Mouse (Mus musculus) kidney, embryonic 15.5 days (tissue): ENCODE results near the gene Tnk2. TPM values are rescaled to one million over a fixed set of nuclear protein-coding genes. Genes with fewer than 3 reads are reported as not detected.

Experiments
- ATAC-seq: fragments of 200-750 bp; cut with Nextera tagmentation; replicated peaks from 2 replicates; pipeline ENCODE4 v1.8.0; 2017; ENCODE audit warnings: moderate TSS enrichment; ENCODE audit not compliant: low FRiP score
- H3K27ac ChIP-seq: fragments of 300-500 bp; sonication (generic); 2 replicates; pipeline ENCODE4 v1.5.1; 2015; ENCODE audit warnings: mild to moderate bottlenecking, inconsistent platforms
- H3K27me3 ChIP-seq: fragments of 300-500 bp; sonication (generic); 2 replicates; pipeline ENCODE4 v1.6.1; 2015; ENCODE audit warnings: inconsistent platforms
- H3K36me3 ChIP-seq: fragments of 300-500 bp; sonication (generic); 2 replicates; pipeline ENCODE4 v1.6.1; 2015; ENCODE audit warnings: inconsistent platforms
- H3K4me1 ChIP-seq: fragments of 300-500 bp; sonication (generic); 2 replicates; pipeline ENCODE4 v1.6.1; 2015; ENCODE audit warnings: inconsistent platforms
- H3K4me2 ChIP-seq: fragments of 300-500 bp; sonication (generic); 2 replicates; pipeline ENCODE4 v1.6.1; 2015; ENCODE audit warnings: moderate library complexity, mild to moderate bottlenecking, inconsistent platforms
- H3K4me3 ChIP-seq: fragments of 300-500 bp; sonication (generic); replicated peaks from 2 replicates; pipeline ENCODE4 v1.5.1; 2015; ENCODE audit warnings: mild to moderate bottlenecking, inconsistent platforms
- H3K9ac ChIP-seq: fragments of 300-500 bp; sonication (generic); 2 replicates; pipeline ENCODE4 v1.6.1; 2015; ENCODE audit warnings: mild to moderate bottlenecking, inconsistent platforms
- H3K9me3 ChIP-seq: fragments of 300-500 bp; sonication (generic); replicated peaks from 2 replicates; pipeline ENCODE4 v1.6.1; 2016; ENCODE audit warnings: inconsistent platforms
- WGBS: fragments of 180-500 bp; shearing (Covaris S2); methylation state at CpG from one replicate; pipeline ENCODE4 v1.1.7; 2015; ENCODE audit warnings: mixed read lengths; 5-methylcytosine and 5-hydroxymethylcytosine counted together
- polyA plus RNA-seq: library from polyadenylated mRNA; unstranded; fragments of >200 nt; fragmentation: Nextera tagmentation; extraction: Ambion mirVana; gene quantifications from 2 replicates; pipeline ENCODE4 v1.2.1, GENCODE M21; 2015

The Tnk2 gene
- polyA plus RNA-seq, 1 experiment from 2014 or later: 12.4 TPM

- no peak overlapping the region for H3K4me2 ChIP-seq
- peaks cover 74% of the 10 kb centered on the region for H3K36me3 ChIP-seq
- WGBS: 81% methylated on average over 7 of the region's 7 CpGs
Measured at GRCm38 (mm10) chr16:32672250-32672649, 28.6 kb downstream of the Tnk2 start.

GRCm38 (mm10) chr16:32672861-32673560, 29.3 kb downstream of the Tnk2 start:
- no peaks in the 10 kb centered on the region for H3K27me3 ChIP-seq
- no peak overlapping the region for H3K4me3 ChIP-seq
- no peak overlapping the region for H3K9ac ChIP-seq
- H3K9me3 ChIP-seq: no peaks in the 10 kb centered on the region
- WGBS: 59% methylated on average over 13 of the region's 13 CpGs
- no peak overlapping the region for H3K4me2 ChIP-seq
- H3K4me1 ChIP-seq: peaks cover 10% of the 10 kb centered on the region
- peaks cover 81% of the 10 kb centered on the region for H3K36me3 ChIP-seq
- H3K27ac ChIP-seq: no peak overlapping the region
- 0 out of 2 replicates have a peak, but pooled peaks have one; percentile 9 for ATAC-seq

More at GRCm38 (mm10) chr16:32672250-32672649, 28.6 kb downstream of the Tnk2 start:
- Histone ChIP-seq H3K9me3 (no peaks in the 10 kb centered on the region), H3K27me3 (no peaks in the 10 kb centered on the region), H3K9ac (no peak overlapping the region), H3K27ac (no peak overlapping the region), H3K4me1 (peaks cover 15% of the 10 kb centered on the region), H3K4me3 (no peak overlapping the region)
- ATAC-seq: no peak

- Histone ChIP-seq H3K9me3 (no peaks in the 10 kb centered on the region), H3K36me3 (peaks cover 93% of the 10 kb centered on the region), H3K4me1 (peaks cover 10% of the 10 kb centered on the region), H3K27ac (no peak overlapping the region), H3K9ac (no peak overlapping the region), H3K27me3 (no peaks in the 10 kb centered on the region), H3K4me2 (no peak overlapping the region), H3K4me3 (no peak overlapping the region)
- WGBS: 89% methylated on average over 17 of the region's 17 CpGs
- ATAC-seq: no peak
Measured at GRCm38 (mm10) chr16:32674121-32674740, 30.6 kb downstream of the Tnk2 start.

- H3K9ac ChIP-seq: no peak overlapping the region
- H3K27me3 ChIP-seq: no peaks in the 10 kb centered on the region
- no peak overlapping the region for H3K27ac ChIP-seq
- ATAC-seq: no peak
- whole genome bisulfite sequencing: 83% methylated on average over 10 of the region's 10 CpGs
- H3K4me3 ChIP-seq: no peak overlapping the region
- H3K4me2 ChIP-seq: no peak overlapping the region
- peaks cover 10% of the 10 kb centered on the region for H3K4me1 ChIP-seq
- H3K9me3 ChIP-seq: no peaks in the 10 kb centered on the region
- H3K36me3 ChIP-seq: peaks cover 91% of the 10 kb centered on the region
Measured at GRCm38 (mm10) chr16:32677040-32677700, 33.5 kb downstream of the Tnk2 start.

- Histone ChIP-seq H3K9ac (no peak overlapping the region), H3K27ac (no peak overlapping the region), H3K36me3 (peaks cover 86% of the 10 kb centered on the region), H3K4me3 (no peak overlapping the region), H3K27me3 (no peaks in the 10 kb centered on the region), H3K4me1 (peaks cover 7% of the 10 kb centered on the region), H3K9me3 (no peaks in the 10 kb centered on the region), H3K4me2 (no peak overlapping the region)
- 82% methylated on average over 14 of the region's 14 CpGs for whole genome bisulfite sequencing
- no peak for ATAC-seq
Measured at GRCm38 (mm10) chr16:32677903-32678302, 34.2 kb downstream of the Tnk2 start.

- no peak overlapping the region for H3K4me2 ChIP-seq
- no peak for ATAC-seq
- 86% methylated on average over 14 of the region's 14 CpGs for WGBS
- no peak overlapping the region for H3K9ac ChIP-seq
- no peaks in the 10 kb centered on the region for H3K9me3 ChIP-seq
- no peaks in the 10 kb centered on the region for H3K27me3 ChIP-seq
- H3K36me3 ChIP-seq: peaks cover 82% of the 10 kb centered on the region
- 0 out of 2 replicates have a peak, but pooled peaks cover 7% of the 10 kb centered on the region for H3K4me1 ChIP-seq
- H3K27ac ChIP-seq: no peak overlapping the region
- no peak overlapping the region for H3K4me3 ChIP-seq
Measured at GRCm38 (mm10) chr16:32678812-32679211, 35.1 kb downstream of the Tnk2 start.

GRCm38 (mm10) chr16:32679976-32680375, 36.3 kb downstream of the Tnk2 start:
- Histone ChIP-seq H3K27me3 (no peaks in the 10 kb centered on the region), H3K4me2 (no peak overlapping the region), H3K9me3 (no peaks in the 10 kb centered on the region), H3K4me3 (no peak overlapping the region), H3K9ac (no peak overlapping the region), H3K36me3 (peaks cover 73% of the 10 kb centered on the region), H3K27ac (no peak overlapping the region), H3K4me1 (0 out of 2 replicates have a peak, but pooled peaks cover 7% of the 10 kb centered on the region)
- WGBS: 93% methylated on average over 16 of the region's 16 CpGs
- ATAC-seq: no peak

GRCm38 (mm10) chr16:32680806-32681205, 37.1 kb downstream of the Tnk2 start:
- H3K36me3 ChIP-seq: peaks cover 65% of the 10 kb centered on the region
- WGBS: 87% methylated on average over 6 of the region's 6 CpGs

GRCm38 (mm10) chr16:32682194-32682593, 38.5 kb downstream of the Tnk2 start:
- Histone ChIP-seq H3K4me2 (no peak overlapping the region), H3K4me3 (no peak overlapping the region), H3K36me3 (peaks cover 51% of the 10 kb centered on the region), H3K27ac (no peak overlapping the region), H3K9me3 (no peaks in the 10 kb centered on the region), H3K27me3 (no peaks in the 10 kb centered on the region), H3K4me1 (peaks cover 13% of the 10 kb centered on the region; the same call in 1 of the 2 replicates), H3K9ac (no peak overlapping the region)
- WGBS: 27% methylated on average over 5 of the region's 5 CpGs
- no peak for ATAC-seq

More at GRCm38 (mm10) chr16:32680806-32681205, 37.1 kb downstream of the Tnk2 start:
- no peak overlapping the region for H3K4me2 ChIP-seq
- no peak overlapping the region for H3K27ac ChIP-seq
- H3K4me1 ChIP-seq: peaks cover 10% of the 10 kb centered on the region; the same call in 1 of the 2 replicates
- H3K27me3 ChIP-seq: no peaks in the 10 kb centered on the region
- no peaks in the 10 kb centered on the region for H3K9me3 ChIP-seq
- ATAC-seq: no peak
- H3K9ac ChIP-seq: no peak overlapping the region
- no peak overlapping the region for H3K4me3 ChIP-seq

- ATAC-seq: peak; percentile 24; the same call in 1 of the 2 replicates
- Histone ChIP-seq H3K36me3 (peaks cover 45% of the 10 kb centered on the region), H3K9me3 (no peaks in the 10 kb centered on the region), H3K27ac (no peak overlapping the region), H3K9ac (no peak overlapping the region), H3K4me3 (no peak overlapping the region), H3K4me1 (peaks cover 13% of the 10 kb centered on the region; the same call in 1 of the 2 replicates), H3K4me2 (no peak overlapping the region), H3K27me3 (no peaks in the 10 kb centered on the region)
- 81% methylated on average over 4 of the region's 4 CpGs for WGBS
Measured at GRCm38 (mm10) chr16:32682841-32683240, 39.2 kb downstream of the Tnk2 start.

- no peak overlapping the region for H3K4me2 ChIP-seq
- no peaks in the 10 kb centered on the region for H3K27me3 ChIP-seq
- peaks cover 13% of the 10 kb centered on the region; the same call in 1 of the 2 replicates for H3K4me1 ChIP-seq
- H3K36me3 ChIP-seq: peaks cover 40% of the 10 kb centered on the region
- no peak overlapping the region for H3K4me3 ChIP-seq
- ATAC-seq: 0 out of 2 replicates have a peak, but pooled peaks have one; percentile 47
- no peaks in the 10 kb centered on the region for H3K9me3 ChIP-seq
- H3K27ac ChIP-seq: no peak overlapping the region
- WGBS: 67% methylated on average over 5 of the region's 5 CpGs
- no peak overlapping the region for H3K9ac ChIP-seq
Measured at GRCm38 (mm10) chr16:32683343-32683742, 39.7 kb downstream of the Tnk2 start.

- H3K4me3 ChIP-seq: no peak overlapping the region
- H3K36me3 ChIP-seq: peaks cover 19% of the 10 kb centered on the region
- no peaks in the 10 kb centered on the region for H3K9me3 ChIP-seq
- WGBS: 64% methylated on average over 10 of the region's 10 CpGs
- no peak overlapping the region for H3K4me2 ChIP-seq
- H3K9ac ChIP-seq: no peak overlapping the region
- no peaks in the 10 kb centered on the region for H3K27me3 ChIP-seq
- peaks cover 13% of the 10 kb centered on the region; the same call in 1 of the 2 replicates for H3K4me1 ChIP-seq
- ATAC-seq: no peak
- H3K27ac ChIP-seq: no peak overlapping the region
Measured at GRCm38 (mm10) chr16:32685405-32685804, 41.7 kb downstream of the Tnk2 start.
